28 mouse cellular contexts compared by ENCODE assay signal in the genomic region with DNA sequence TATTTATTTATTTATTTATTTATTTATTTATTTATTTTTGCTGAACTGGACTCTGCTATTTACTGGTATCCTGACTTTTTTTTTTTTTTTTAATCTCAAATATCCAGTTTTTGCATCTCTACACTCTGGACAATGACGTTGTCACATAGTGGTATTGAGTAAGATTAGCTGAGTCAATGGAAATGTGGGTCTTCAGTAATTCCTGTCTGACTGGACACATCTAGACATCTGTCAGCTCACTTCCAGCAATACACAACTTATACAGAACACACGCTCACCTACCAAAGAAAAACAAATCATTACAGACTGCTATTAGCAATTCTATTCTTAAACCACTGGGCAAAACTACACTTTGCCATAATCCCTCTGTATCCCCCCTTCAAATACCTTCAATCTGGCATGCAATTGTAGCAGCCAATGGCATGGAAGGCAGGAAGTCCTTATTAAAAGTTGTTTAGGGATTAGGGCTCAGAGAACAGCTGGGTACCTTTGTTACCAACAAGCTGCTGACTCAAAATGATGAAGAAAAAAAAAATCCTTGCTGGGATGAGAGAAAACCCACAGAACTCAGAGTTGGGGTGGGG.
DNase-seq lines count a peak whose midpoint lies in the region; ATAC-seq and TF ChIP-seq lines count a peak whose summit lies in the region.
"Had no signal": no experiment of that assay in that cellular context is flagged by ENCODE, and none has a peak within 500 bp of the region (broad histone marks: within the 10 kb centered on the region; RNA-seq: fewer than 3 reads in every experiment).

No protein-coding gene starts in this region.

- no peaks in the 10 kb centered on the region for H3K9me3 ChIP-seq in midbrain, embryonic 10.5 days (replicated peaks)
- H3K9me3 ChIP-seq in midbrain, postnatal 0 days (ENCODE audit: low read length) = no peaks in the 10 kb centered on the region
- H3K9me3 ChIP-seq in midbrain, embryonic 15.5 days = no peaks in the 10 kb centered on the region
- H3K9me3 ChIP-seq: embryonic facial prominence, embryonic 13.5 days; G1E; heart, embryonic 10.5 days; heart, embryonic 15.5 days; intestine, embryonic 15.5 days; limb, embryonic 13.5 days; lung, embryonic 15.5 days had no signal

- TF ChIP-seq CTCF in midbrain, postnatal 0 days (IDR thresholded peaks at IDR 0.05) = no peak

- peak; percentile 4 for DNase-seq in embryo, embryonic 11 days
- DNase-seq in embryo, embryonic 10 days (ENCODE audit: low spot score) = no peak
- DNase-seq in midbrain, embryonic 10.5 days (ENCODE audit: low spot score) = no peak
- DNase-seq in midbrain, postnatal 0 days (ENCODE audit: low spot score) = no peak
- no peak for DNase-seq in left cerebral cortex, postnatal 4 days
- no peak for DNase-seq in frontal cortex, postnatal 10 days (ENCODE audit: low spot score in 2 of 2)
- DNase-seq: adrenal gland, postnatal 14 days; cerebellum, adult 11-12 months; cerebellum, adult 9-11 months; gastrocnemius, postnatal 25 days; heart, adult 11 months; kidney, adult 2 months; kidney, postnatal 36 days; right cerebral cortex, postnatal 4 days; thymus, adult 2 months; thymus, postnatal 36 days had no signal

- H3K4me3 ChIP-seq in midbrain, embryonic 10.5 days = no peak overlapping the region
- no peak overlapping the region for H3K4me3 ChIP-seq in midbrain, postnatal 0 days (ENCODE audit: low read depth, low read length)
- H3K4me3 ChIP-seq in midbrain, embryonic 15.5 days = no peak overlapping the region
- H3K4me3 ChIP-seq: embryonic facial prominence, embryonic 13.5 days; heart, embryonic 10.5 days; heart, embryonic 15.5 days; intestine, embryonic 15.5 days; layer of hippocampus, adult 2 months; left cerebral cortex, adult 2 months; limb, embryonic 13.5 days; lung, embryonic 15.5 days had no signal

- intact Hi-C loops in left cerebral cortex, postnatal 4 days (cut with DNase I) = no loop called here

- WGBS in midbrain, embryonic 10.5 days = 54% methylated on average over 2 of the region's 2 CpGs
- 44% methylated on average over 2 of the region's 2 CpGs for WGBS in midbrain, postnatal 0 days
- WGBS in midbrain, embryonic 15.5 days = 36% methylated on average over 2 of the region's 2 CpGs

- H3K4me1 ChIP-seq in midbrain, embryonic 10.5 days = peaks cover 12% of the 10 kb centered on the region
- no peaks in the 10 kb centered on the region for H3K4me1 ChIP-seq in midbrain, postnatal 0 days (ENCODE audit: insufficient read depth, low read length)
- H3K4me1 ChIP-seq in midbrain, embryonic 15.5 days = no peaks in the 10 kb centered on the region
- H3K4me1 ChIP-seq: embryonic facial prominence, embryonic 13.5 days; heart, embryonic 10.5 days; heart, embryonic 15.5 days; intestine, embryonic 15.5 days; limb, embryonic 13.5 days; lung, embryonic 15.5 days had no signal

- no peaks in the 10 kb centered on the region for H3K36me3 ChIP-seq in midbrain, embryonic 10.5 days
- H3K36me3 ChIP-seq in midbrain, postnatal 0 days (ENCODE audit: insufficient read depth, low read length) = no peaks in the 10 kb centered on the region
- H3K36me3 ChIP-seq in midbrain, embryonic 15.5 days (replicated peaks) = no peaks in the 10 kb centered on the region
- H3K36me3 ChIP-seq: embryonic facial prominence, embryonic 13.5 days; G1E; heart, embryonic 10.5 days; heart, embryonic 15.5 days; intestine, embryonic 15.5 days; limb, embryonic 13.5 days; lung, embryonic 15.5 days had no signal

- H3K9ac ChIP-seq in midbrain, postnatal 0 days (replicated peaks; ENCODE audit: low read length, poor library complexity, severe bottlenecking) = no peak overlapping the region
- no peak overlapping the region for H3K9ac ChIP-seq in midbrain, embryonic 15.5 days
- H3K9ac ChIP-seq: embryonic facial prominence, embryonic 13.5 days; heart, embryonic 15.5 days; intestine, embryonic 15.5 days; limb, embryonic 13.5 days; lung, embryonic 15.5 days had no signal

- no peak for ATAC-seq in midbrain, postnatal 0 days (ENCODE audit: low FRiP score)
- peak; percentile 33; the same call in 1 of the 2 replicates for ATAC-seq in midbrain, embryonic 15.5 days (replicated peaks)
- ATAC-seq: hindbrain, postnatal 0 days; intestine, embryonic 15.5 days had no signal

- no peak overlapping the region for H3K4me2 ChIP-seq in midbrain, postnatal 0 days (ENCODE audit: low read depth, low read length, poor library complexity, severe bottlenecking)
- no peak overlapping the region for H3K4me2 ChIP-seq in midbrain, embryonic 15.5 days
- H3K4me2 ChIP-seq: embryonic facial prominence, embryonic 13.5 days; heart, embryonic 15.5 days; intestine, embryonic 15.5 days; limb, embryonic 13.5 days; liver, embryonic 11.5 days; lung, embryonic 15.5 days had no signal

- no peaks in the 10 kb centered on the region for H3K27me3 ChIP-seq in midbrain, embryonic 10.5 days (ENCODE audit: low read depth, poor library complexity, severe bottlenecking)
- H3K27me3 ChIP-seq in midbrain, postnatal 0 days (ENCODE audit: insufficient read depth, low read length) = no peaks in the 10 kb centered on the region
- H3K27me3 ChIP-seq in midbrain, embryonic 15.5 days (replicated peaks) = no peaks in the 10 kb centered on the region
- H3K27me3 ChIP-seq: embryonic facial prominence, embryonic 13.5 days; heart, embryonic 15.5 days; intestine, embryonic 15.5 days; limb, embryonic 13.5 days; lung, embryonic 15.5 days had no signal

- H3K27ac ChIP-seq in midbrain, embryonic 10.5 days (replicated peaks) = peak overlapping the region; percentile 59; the same call in 1 of the 2 replicates
- H3K27ac ChIP-seq in midbrain, postnatal 0 days (ENCODE audit: low read depth, low read length) = no peak overlapping the region
- H3K27ac ChIP-seq in midbrain, embryonic 15.5 days = no peak overlapping the region
- H3K27ac ChIP-seq: embryonic facial prominence, embryonic 13.5 days; heart, embryonic 10.5 days; heart, embryonic 15.5 days; hindbrain, postnatal 0 days; intestine, embryonic 15.5 days; layer of hippocampus, adult 2 months; left cerebral cortex, adult 2 months; limb, embryonic 13.5 days; lung, embryonic 15.5 days had no signal
